Mouse (Mus musculus) kidney, adult 9 months (tissue): ENCODE measurements around the gene Hnrnpdl.

Experiments
- DNase-seq: peaks from one replicate; pipeline ENCODE4 v3.0.0; 2022

Gene Hnrnpdl

GRCm38 (mm10) chr5:100039602-100040142 is at the start of gene Hnrnpdl, which contains the start of gene Enoph1:
TSS of gene Hnrnpdl (minus strand) at chr5:100039664.
TSS of gene Enoph1 (plus strand) at chr5:100039985.
- peak; percentile 95 for DNase-seq

GRCm38 (mm10) chr5:100085097-100085496 is 45.6 kb upstream of the Hnrnpdl start:
- DNase-seq: no peak

GRCm38 (mm10) chr5:100083953-100084562 is 44.6 kb upstream of the Hnrnpdl start:
- DNase-seq: no peak

GRCm38 (mm10) chr5:100082006-100082405 is 42.5 kb upstream of the Hnrnpdl start:
- DNase-seq: no peak

- no peak for DNase-seq
Observed at GRCm38 (mm10) chr5:100079931-100080275, 40.4 kb upstream of the Hnrnpdl start.

GRCm38 (mm10) chr5:100079040-100079930 is 39.8 kb upstream of the Hnrnpdl start:
- DNase-seq: no peak

- DNase-seq: no peak
Observed at GRCm38 (mm10) chr5:100074571-100074970, 35.1 kb upstream of the Hnrnpdl start.

- DNase-seq: no peak
Observed at GRCm38 (mm10) chr5:100072557-100072956, 33.1 kb upstream of the Hnrnpdl start.

- DNase-seq: no peak
Observed at GRCm38 (mm10) chr5:100071541-100071940, 32.1 kb upstream of the Hnrnpdl start.

GRCm38 (mm10) chr5:100070255-100070654 is 30.8 kb upstream of the Hnrnpdl start:
- peak; percentile 84 for DNase-seq

GRCm38 (mm10) chr5:100069526-100069925 is 30.1 kb upstream of the Hnrnpdl start:
- no peak for DNase-seq

GRCm38 (mm10) chr5:100067579-100067978 is 28.1 kb upstream of the Hnrnpdl start:
- DNase-seq: no peak

- no peak for DNase-seq
Observed at GRCm38 (mm10) chr5:100060876-100061275, 21.4 kb upstream of the Hnrnpdl start.

- DNase-seq: no peak
Observed at GRCm38 (mm10) chr5:100059326-100059725, 19.9 kb upstream of the Hnrnpdl start.

GRCm38 (mm10) chr5:100058729-100059128 is 19.3 kb upstream of the Hnrnpdl start:
- no peak for DNase-seq

- DNase-seq: no peak
Observed at GRCm38 (mm10) chr5:100057461-100058209, 18.2 kb upstream of the Hnrnpdl start.

- DNase-seq: peak; percentile 38
Observed at GRCm38 (mm10) chr5:100055866-100056369, 16.5 kb upstream of the Hnrnpdl start.

GRCm38 (mm10) chr5:100054807-100055547 is 15.5 kb upstream of the Hnrnpdl start:
- DNase-seq: no peak

GRCm38 (mm10) chr5:100052728-100053127 is 13.3 kb upstream of the Hnrnpdl start:
- no peak for DNase-seq

GRCm38 (mm10) chr5:100049904-100050303 is 10.4 kb upstream of the Hnrnpdl start:
- no peak for DNase-seq

GRCm38 (mm10) chr5:100047871-100048270 is 8.4 kb upstream of the Hnrnpdl start:
- no peak for DNase-seq

- no peak for DNase-seq
Observed at GRCm38 (mm10) chr5:100047143-100047640, 7.7 kb upstream of the Hnrnpdl start.
